Mouse (Mus musculus) olfactory bulb, adult 2 months (tissue): ENCODE data around the gene Dab2ip.

ENCODE experiments used
- CTCF ChIP-seq: fragments of 200-500 bp; IDR thresholded peaks from 2 replicates; pipeline ENCODE4 v1.5.1; 2012; ENCODE audit warnings: low read depth, mild to moderate bottlenecking, low read length, moderate library complexity; ENCODE audit not compliant: insufficient read depth
- POLR2A ChIP-seq: fragments of 200-500 bp; IDR thresholded peaks from 2 replicates; pipeline ENCODE4 v1.6.1; 2012; ENCODE audit warnings: mild to moderate bottlenecking, low read depth, low read length, moderate library complexity; ENCODE audit not compliant: insufficient read depth

DNA sequence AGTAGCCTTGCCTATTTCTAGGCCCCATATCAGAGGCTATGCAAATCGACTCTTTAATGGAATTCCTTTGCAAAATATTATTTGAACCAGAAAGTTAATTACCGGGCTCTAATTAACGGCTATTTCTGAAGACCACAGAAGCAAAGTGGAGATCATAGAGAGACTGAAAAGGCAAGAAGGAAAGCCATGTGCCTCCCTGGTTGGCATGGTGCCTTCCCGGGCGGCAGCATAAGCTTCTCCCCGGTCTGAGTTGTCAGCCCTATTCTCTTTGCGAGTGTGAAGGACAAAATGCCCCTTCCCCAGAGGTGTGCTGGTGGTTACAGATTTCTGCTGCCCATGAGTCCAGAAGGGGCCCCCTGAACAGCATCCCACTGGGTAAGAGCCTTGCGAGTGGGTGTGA lies 109.7 kb downstream of the Dab2ip start:
- TF ChIP-seq CTCF (no peak), POLR2A (no peak)
